Mouse (Mus musculus) G1E (cell line): Measurements from ENCODE around the gene Fut8.

Source experiments
- CTCF ChIP-seq: IDR thresholded peaks from 2 replicates; pipeline ENCODE4 v1.5.1; 2012; ENCODE audit warnings: low read depth, low read length, inconsistent platforms, mixed read lengths
- GATA1 ChIP-seq: IDR thresholded peaks from 2 replicates; pipeline ENCODE4 v1.6.1; 2012; ENCODE audit warnings: borderline replicate concordance, low read length, inconsistent platforms, mixed read lengths
- GATA2 ChIP-seq: IDR thresholded peaks from 2 replicates; pipeline ENCODE4 v1.6.1; 2012; ENCODE audit warnings: low read depth, low read length, inconsistent platforms, borderline replicate concordance
- POLR2AphosphoS5 ChIP-seq: IDR thresholded peaks from 2 replicates; pipeline ENCODE4 v1.6.1; 2012; ENCODE audit warnings: low read depth, low read length, inconsistent platforms; ENCODE audit not compliant: insufficient replicate concordance
- TAL1 ChIP-seq: conservative IDR thresholded peaks from 2 replicates; pipeline ENCODE4 v1.6.1; 2012; ENCODE audit warnings: low read depth, low read length, inconsistent platforms, mixed read lengths

GRCm38 (mm10) chr12:77501466-77502240 is 263.7 kb downstream of the Fut8 start:
- TF ChIP-seq GATA1 (no peak), CTCF (no peak), POLR2AphosphoS5 (no peak), TAL1 (no peak), GATA2 (no peak)
